In the genomic region with DNA sequence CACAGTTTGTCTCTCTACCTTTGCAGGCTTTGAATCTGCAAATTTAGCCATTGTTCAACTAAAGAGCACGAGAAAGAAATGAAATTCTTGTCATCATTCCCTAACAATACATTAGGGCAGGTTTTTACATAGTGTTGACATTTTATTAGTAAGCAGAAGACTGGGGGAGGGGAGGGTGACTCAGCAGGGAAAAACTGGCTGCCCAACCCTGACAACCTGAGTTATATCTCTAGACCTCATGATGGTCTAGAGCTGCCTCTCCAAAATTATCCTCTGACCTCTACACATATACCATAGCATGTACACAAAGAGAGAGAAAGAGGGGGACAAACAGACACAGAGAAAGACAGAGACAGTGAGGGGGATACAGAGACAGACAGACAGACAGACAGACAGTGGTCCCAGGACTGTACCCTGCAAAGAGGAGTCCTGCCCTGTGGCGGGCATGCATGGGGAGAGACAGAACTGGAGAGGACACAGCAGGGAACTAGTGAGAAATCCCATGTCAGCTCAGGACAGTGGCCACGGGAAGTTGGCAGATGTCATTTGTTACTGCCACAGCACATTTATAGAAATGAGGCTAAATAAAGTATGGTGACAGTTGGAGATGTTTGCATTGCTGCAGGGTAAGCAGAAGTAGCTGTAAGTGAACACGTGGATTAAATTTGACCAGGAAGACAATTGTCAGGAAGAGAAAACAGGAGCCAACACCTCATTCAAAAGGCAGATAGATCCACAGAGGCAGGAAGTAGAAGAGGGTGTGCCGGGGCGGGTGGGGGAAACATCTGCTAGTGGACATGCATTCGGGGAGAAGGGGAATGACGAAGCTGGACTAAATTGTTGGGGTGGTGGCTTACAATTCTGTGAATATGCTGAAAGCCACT, we compare ENCODE assay signal across 11 mouse cellular contexts. TPM values are rescaled to one million over a fixed set of nuclear protein-coding genes. Genes with fewer than 3 reads are reported as not detected.
DNase-seq lines count a peak whose midpoint lies in the region; ATAC-seq lines count a peak whose summit lies in the region.
"Had no signal": no experiment of that assay in that cellular context is flagged by ENCODE, and none has a peak within 500 bp of the region (broad histone marks: within the 10 kb centered on the region; RNA-seq: fewer than 3 reads in every experiment).

No protein-coding gene starts in this region.

- no peaks in the 10 kb centered on the region for H3K27me3 ChIP-seq in megakaryocyte, embryonic 14.5 days (replicated peaks)
- no peaks in the 10 kb centered on the region for H3K27me3 ChIP-seq in midbrain, embryonic 15.5 days (replicated peaks)

- ATAC-seq in granulocyte monocyte progenitor cell, adult 5-6 weeks (replicated peaks; ENCODE audit: poor library complexity, severe bottlenecking): peak; percentile 58
- no peak for ATAC-seq in midbrain, embryonic 15.5 days (replicated peaks)
- ATAC-seq: hindbrain, postnatal 0 days had no signal

- H3K27ac ChIP-seq in midbrain, embryonic 15.5 days: no peak overlapping the region
- H3K27ac ChIP-seq: hindbrain, postnatal 0 days had no signal

- no peak overlapping the region for H3K4me2 ChIP-seq in midbrain, embryonic 15.5 days
- H3K4me2 ChIP-seq: midbrain, embryonic 11.5 days had no signal

- intact Hi-C loops in left cerebral cortex, postnatal 14 days (cut with DNase I): no loop called here

- H3K4me3 ChIP-seq in megakaryocyte, embryonic 14.5 days (replicated peaks): peak overlapping the region; percentile 77
- no peak overlapping the region for H3K4me3 ChIP-seq in midbrain, embryonic 15.5 days

- WGBS in midbrain, embryonic 15.5 days: 71% methylated on average over 8 of the region's 8 CpGs

- peaks cover 7% of the 10 kb centered on the region; the same call in 1 of the 2 replicates for H3K9me3 ChIP-seq in megakaryocyte, embryonic 14.5 days
- H3K9me3 ChIP-seq in midbrain, embryonic 15.5 days: no peaks in the 10 kb centered on the region

- peaks cover 6% of the 10 kb centered on the region for H3K36me3 ChIP-seq in megakaryocyte, embryonic 14.5 days (replicated peaks; ENCODE audit: low read length)
- H3K36me3 ChIP-seq in midbrain, embryonic 15.5 days (replicated peaks): no peaks in the 10 kb centered on the region

- H3K9ac ChIP-seq in midbrain, embryonic 15.5 days: no peak overlapping the region

- peak; percentile 41 to 71 for DNase-seq in left cerebral cortex, postnatal 14 days (ENCODE audit: low spot score in 2 of 2)
- DNase-seq in left cerebral cortex, adult 8-10 months (ENCODE audit: low spot score in 2 of 2): no peak
- DNase-seq in MEL-GATA-1-ER (ENCODE audit: extremely low read depth, low read depth): peak; percentile 71
- no peak for DNase-seq in layer of hippocampus, adult 11-12 months (ENCODE audit: low spot score)
- DNase-seq in cerebellum, postnatal 10 days: no peak
- DNase-seq: thymus, postnatal 36 days had no signal

- peaks cover 72% of the 10 kb centered on the region for H3K4me1 ChIP-seq in megakaryocyte, embryonic 14.5 days
- H3K4me1 ChIP-seq in midbrain, embryonic 15.5 days: no peaks in the 10 kb centered on the region

RNA-seq across cellular contexts. Expression of gene Golph3, which starts 14.8 kb away (rescaled TPM):
- total RNA-seq in left cerebral cortex, postnatal 14 days (2021): 100 to 1,000 TPM; 104 TPM
- 10 to 100 TPM; 79.2 to 88.1 (median 83.0) TPM for total RNA-seq in left cerebral cortex, adult 8-10 months (2022)
- total RNA-seq in granulocyte monocyte progenitor cell, adult 5-6 weeks (2014; fragmentation: Nextera tagmentation): 64.1 and 73.3 TPM in 2 replicates
- total RNA-seq in granulocyte monocyte progenitor cell, adult 5-6 weeks (2017): 92.7 and 98.3 TPM in 2 replicates
- 175 and 429 TPM in 2 replicates for polyA plus RNA-seq in megakaryocyte, embryonic 14.5 days (2012; ENCODE audit: insufficient read depth, low replicate concordance)
- polyA plus RNA-seq in midbrain, embryonic 15.5 days (2015; fragmentation: Nextera tagmentation; extraction: Ambion mirVana): 62.6 and 64.8 TPM in 2 replicates

RNA-seq across cellular contexts. Expression of gene 1810049J17Rik, which starts 15.3 kb away (rescaled TPM):
- total RNA-seq in left cerebral cortex, postnatal 14 days (2021): 1 to 10 TPM in 1 of 2 experiments, under 1 TPM in 1; 0.85 to 1.2 TPM
- 1 to 10 TPM in 3 of 4 experiments, not detected in 1; 1.2 to 1.7 (median 1.6) TPM for total RNA-seq in left cerebral cortex, adult 8-10 months (2022)
- not detected in 2 replicates for total RNA-seq in granulocyte monocyte progenitor cell, adult 5-6 weeks (2014; fragmentation: Nextera tagmentation)
- total RNA-seq in granulocyte monocyte progenitor cell, adult 5-6 weeks (2017): not detected in 2 replicates
- polyA plus RNA-seq in megakaryocyte, embryonic 14.5 days (2012; ENCODE audit: insufficient read depth, low replicate concordance): not detected in 2 replicates
- 1.1 TPM in 2 replicates for polyA plus RNA-seq in midbrain, embryonic 15.5 days (2015; fragmentation: Nextera tagmentation; extraction: Ambion mirVana)
- total RNA-seq: hindbrain, postnatal 0 days had no signal

Comparison
In these comparisons a context has a peak if more than half of its experiments do, and no peak if none do; other contexts are left out.
1. DNase-seq: peak in left cerebral cortex, postnatal 14 days (2 of 2) and MEL-GATA-1-ER (single experiment); none in left cerebral cortex, adult 8-10 months (0 of 2), layer of hippocampus, adult 11-12 months (single experiment) and cerebellum, postnatal 10 days (0 of 2).